Mouse (Mus musculus) forebrain, embryonic 14.5 days (tissue): ENCODE measurements at regions not wholly inside any gene's neighbourhood (a gene's known extent, or its start where the extent isn't known, plus 50 kb on each side); places are given as distances from the start of the nearest gene placed in this dataset.

Experiments
- ATAC-seq: fragments of 200-750 bp; cut with Nextera tagmentation; 2 replicates; pipeline ENCODE4 v1.8.0; 2017; ENCODE audit warnings: mild to moderate bottlenecking, moderate library complexity
- DNase-seq: peaks from one replicate; pipeline ENCODE4 v3.0.0-alpha.2; 2015; ENCODE audit warnings: low spot score
- H3K27ac ChIP-seq: fragments of 300-500 bp; sonication (generic); 2 replicates; pipeline ENCODE4 v1.5.1; 2014; ENCODE audit warnings: low read depth, mild to moderate bottlenecking, control low read depth, low read length, moderate library complexity
- H3K27me3 ChIP-seq: fragments of 300-500 bp; sonication (generic); replicated peaks from 2 replicates; pipeline ENCODE4 v1.6.1; 2014; ENCODE audit warnings: low read length, control low read depth, mixed read lengths; ENCODE audit not compliant: control insufficient read depth, insufficient read depth
- H3K36me3 ChIP-seq: fragments of 300-500 bp; sonication (generic); 2 replicates; pipeline ENCODE4 v1.6.1; 2014; ENCODE audit warnings: low read length, control low read depth; ENCODE audit not compliant: control insufficient read depth, insufficient read depth
- H3K4me1 ChIP-seq: fragments of 300-500 bp; sonication (generic); 2 replicates; pipeline ENCODE4 v1.6.1; 2014; ENCODE audit warnings: antibody characterized with exemption, low read length, control low read depth; ENCODE audit not compliant: control insufficient read depth, insufficient read depth
- H3K4me2 ChIP-seq: fragments of 300-500 bp; sonication (generic); 2 replicates; pipeline ENCODE4 v1.6.1; 2014; ENCODE audit warnings: mild to moderate bottlenecking, control low read depth, low read length
- H3K4me3 ChIP-seq: fragments of 300-500 bp; sonication (generic); 2 replicates; pipeline ENCODE4 v1.5.1; 2014; ENCODE audit warnings: low read depth, low read length, control low read depth
- H3K9ac ChIP-seq: fragments of 300-500 bp; sonication (generic); 2 replicates; pipeline ENCODE4 v1.6.1; 2014; ENCODE audit warnings: mild to moderate bottlenecking, low read length, control low read depth, moderate library complexity
- H3K9me3 ChIP-seq: fragments of 300-500 bp; sonication (generic); replicated peaks from 2 replicates; pipeline ENCODE4 v1.6.1; 2016; ENCODE audit warnings: low read length, control low read depth, mixed read lengths; ENCODE audit not compliant: control insufficient read depth
- WGBS: fragments of 180-500 bp; shearing (Covaris S2); extraction: QIAGEN DNeasy Blood & Tissue Kit; methylation state at CpG from one replicate; pipeline ENCODE4 v1.1.7; 2014; 5-methylcytosine and 5-hydroxymethylcytosine counted together

DNA sequence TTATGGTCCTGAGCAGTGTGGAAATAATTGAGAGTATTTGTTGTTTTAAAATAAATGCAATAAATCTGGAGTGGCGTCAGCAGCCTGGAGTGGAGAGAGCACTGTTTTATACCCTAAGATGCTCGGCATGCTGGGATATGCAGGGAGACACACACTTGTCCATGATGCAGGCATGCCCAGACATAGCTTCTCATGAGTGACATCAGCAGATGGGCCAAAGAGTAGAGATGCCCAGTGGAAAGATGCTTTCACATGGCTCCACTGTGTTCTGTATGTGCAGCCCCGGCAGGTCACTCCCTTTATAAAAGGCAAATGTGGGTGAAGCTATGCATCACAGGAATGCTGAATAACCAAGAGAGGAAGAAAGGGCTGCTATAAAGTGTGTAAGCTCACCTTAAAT is 145.7 kb upstream of the Cdh13 start:
- no peaks in the 10 kb centered on the region for H3K9me3 ChIP-seq
- no peaks in the 10 kb centered on the region for H3K27me3 ChIP-seq
- no peaks in the 10 kb centered on the region; the same call in 1 of the 2 replicates for H3K4me1 ChIP-seq
- ATAC-seq (no peak), DNase-seq (no peak)
- WGBS = 88% methylated on average over 3 of the region's 3 CpGs
- no peaks in the 10 kb centered on the region for H3K36me3 ChIP-seq
- no peak overlapping the region for H3K4me2 ChIP-seq
- no peak overlapping the region for H3K4me3 ChIP-seq
- H3K27ac ChIP-seq = no peak overlapping the region
- H3K9ac ChIP-seq = no peak overlapping the region

- Histone ChIP-seq H3K4me3 (no peak overlapping the region), H3K9ac (no peak overlapping the region), H3K4me1 (no peaks in the 10 kb centered on the region), H3K36me3 (no peaks in the 10 kb centered on the region), H3K9me3 (no peaks in the 10 kb centered on the region), H3K27me3 (no peaks in the 10 kb centered on the region), H3K27ac (no peak overlapping the region), H3K4me2 (no peak overlapping the region)
- 91% methylated on average over 7 of the region's 7 CpGs for WGBS
- ATAC-seq (no peak), DNase-seq (no peak)
Observed at GRCm38 (mm10) chr8:118124993-118125392, 158.5 kb upstream of the Cdh13 start.

- peak; percentile 48 for DNase-seq
Observed at GRCm38 (mm10) chr8:118114253-118114652, 169.3 kb upstream of the Cdh13 start.

DNA sequence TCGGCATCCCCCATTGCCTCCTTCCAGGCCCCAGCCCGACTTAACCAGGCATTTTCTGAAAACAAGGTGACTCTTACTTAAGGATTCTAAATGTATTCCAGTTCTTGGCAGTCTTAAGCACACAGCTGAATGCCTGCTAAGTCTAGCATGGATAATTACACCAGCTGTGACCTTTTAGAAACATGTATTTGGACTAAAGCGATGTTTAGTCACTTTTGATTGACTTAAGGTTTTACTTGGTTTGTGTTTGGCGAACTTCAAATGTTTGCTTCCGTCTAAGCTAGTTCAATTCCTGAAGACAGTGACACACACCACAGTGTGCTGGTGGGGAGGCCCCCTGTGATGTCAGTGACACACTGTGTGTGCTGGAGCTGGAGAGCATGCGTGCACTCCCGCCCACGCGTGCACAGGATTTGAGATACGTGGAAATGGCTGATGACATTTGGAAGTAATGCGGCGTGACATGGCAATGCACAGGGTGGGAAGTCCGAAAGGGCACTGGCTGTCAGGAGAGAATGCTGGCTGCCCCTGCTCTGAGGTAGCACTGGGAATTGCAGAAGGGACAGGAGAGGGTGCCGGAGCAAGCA is 179.0 kb upstream of the Cdh13 start:
- DNase-seq (peak; percentile 74), ATAC-seq (peak; percentile 69)
- H3K27ac ChIP-seq = no peak overlapping the region
- no peaks in the 10 kb centered on the region for H3K9me3 ChIP-seq
- no peak overlapping the region for H3K4me3 ChIP-seq
- no peak overlapping the region for H3K4me2 ChIP-seq
- H3K4me1 ChIP-seq = peaks cover 11% of the 10 kb centered on the region; the same call in 1 of the 2 replicates
- H3K9ac ChIP-seq = no peak overlapping the region
- WGBS = 49% methylated on average over 14 of the region's 14 CpGs
- H3K27me3 ChIP-seq = no peaks in the 10 kb centered on the region
- H3K36me3 ChIP-seq = no peaks in the 10 kb centered on the region

More at GRCm38 (mm10) chr8:118114253-118114652, 169.3 kb upstream of the Cdh13 start:
- peak overlapping the region; percentile 7; the same call in 1 of the 2 replicates for H3K4me2 ChIP-seq
- no peaks in the 10 kb centered on the region for H3K27me3 ChIP-seq
- WGBS = 33% methylated on average over 8 of the region's 8 CpGs
- no peak overlapping the region for H3K9ac ChIP-seq
- peaks cover 2% of the 10 kb centered on the region; the same call in 1 of the 2 replicates for H3K4me1 ChIP-seq
- H3K36me3 ChIP-seq = no peaks in the 10 kb centered on the region
- no peak overlapping the region for H3K27ac ChIP-seq
- H3K4me3 ChIP-seq = no peak overlapping the region
- H3K9me3 ChIP-seq = no peaks in the 10 kb centered on the region
- ATAC-seq = no peak

DNA sequence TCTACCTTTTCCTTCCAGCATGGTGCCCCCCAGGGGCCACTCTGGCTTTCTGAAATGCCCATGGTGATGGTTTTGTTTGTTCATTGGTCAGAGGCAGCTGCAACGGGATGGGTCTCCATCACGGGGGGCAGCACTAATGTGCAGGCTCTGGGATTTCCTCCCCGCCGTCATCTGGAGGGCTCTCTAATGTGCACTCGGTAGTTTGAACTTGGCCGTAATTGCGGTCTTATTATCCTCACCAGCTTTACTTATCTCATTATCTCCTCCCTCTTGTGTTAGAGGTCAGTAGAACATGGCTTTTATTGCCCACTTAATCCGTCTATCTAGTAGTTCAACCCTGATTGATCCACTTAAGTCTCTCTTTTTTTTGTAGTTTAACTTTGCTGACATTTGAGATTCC is 182.2 kb upstream of the Cdh13 start:
- H3K9me3 ChIP-seq = no peaks in the 10 kb centered on the region
- no peaks in the 10 kb centered on the region for H3K36me3 ChIP-seq
- peaks cover 11% of the 10 kb centered on the region; the same call in 1 of the 2 replicates for H3K4me1 ChIP-seq
- H3K27me3 ChIP-seq = no peaks in the 10 kb centered on the region
- DNase-seq (no peak), ATAC-seq (no peak)
- 58% methylated on average over 8 of the region's 8 CpGs for WGBS
- H3K27ac ChIP-seq = no peak overlapping the region
- no peak overlapping the region for H3K4me2 ChIP-seq
- H3K9ac ChIP-seq = no peak overlapping the region
- H3K4me3 ChIP-seq = no peak overlapping the region

DNA sequence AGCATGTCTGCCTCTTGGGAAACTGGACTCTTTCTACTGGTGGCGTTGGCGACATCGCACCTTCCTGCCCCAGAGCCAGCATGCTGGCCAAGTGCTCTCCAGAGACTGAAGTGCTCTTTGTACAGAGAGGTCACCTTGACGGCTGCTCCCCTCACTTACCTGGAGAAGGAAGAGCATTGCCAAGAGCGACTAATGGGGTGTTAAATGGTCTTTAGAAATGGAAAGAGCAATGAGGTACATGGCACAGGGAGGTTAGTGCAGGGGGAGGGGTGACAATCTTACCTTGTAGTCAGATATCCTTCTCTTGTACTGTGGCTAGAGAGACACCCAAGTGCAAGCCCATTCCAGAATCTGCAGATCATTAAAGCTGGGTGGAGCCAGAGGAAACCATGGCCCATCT is 220.8 kb upstream of the Cdh13 start:
- no peak overlapping the region for H3K4me3 ChIP-seq
- no peaks in the 10 kb centered on the region for H3K9me3 ChIP-seq
- H3K9ac ChIP-seq = no peak overlapping the region
- DNase-seq = no peak
- no peaks in the 10 kb centered on the region for H3K4me1 ChIP-seq
- no peak overlapping the region for H3K4me2 ChIP-seq
- ATAC-seq = no peak
- H3K36me3 ChIP-seq = no peaks in the 10 kb centered on the region
- no peaks in the 10 kb centered on the region for H3K27me3 ChIP-seq
- no peak overlapping the region for H3K27ac ChIP-seq
- 80% methylated on average over 5 of the region's 5 CpGs for WGBS

GRCm38 (mm10) chr8:118056781-118057180 is 226.8 kb upstream of the Cdh13 start:
- Histone ChIP-seq H3K36me3 (no peaks in the 10 kb centered on the region), H3K27ac (no peak overlapping the region), H3K4me2 (no peak overlapping the region), H3K9me3 (no peaks in the 10 kb centered on the region), H3K4me1 (no peaks in the 10 kb centered on the region), H3K9ac (no peak overlapping the region), H3K27me3 (no peaks in the 10 kb centered on the region), H3K4me3 (no peak overlapping the region)
- WGBS = 86% methylated on average over 6 of the region's 6 CpGs
- no peak for ATAC-seq
- DNase-seq = no peak

DNA sequence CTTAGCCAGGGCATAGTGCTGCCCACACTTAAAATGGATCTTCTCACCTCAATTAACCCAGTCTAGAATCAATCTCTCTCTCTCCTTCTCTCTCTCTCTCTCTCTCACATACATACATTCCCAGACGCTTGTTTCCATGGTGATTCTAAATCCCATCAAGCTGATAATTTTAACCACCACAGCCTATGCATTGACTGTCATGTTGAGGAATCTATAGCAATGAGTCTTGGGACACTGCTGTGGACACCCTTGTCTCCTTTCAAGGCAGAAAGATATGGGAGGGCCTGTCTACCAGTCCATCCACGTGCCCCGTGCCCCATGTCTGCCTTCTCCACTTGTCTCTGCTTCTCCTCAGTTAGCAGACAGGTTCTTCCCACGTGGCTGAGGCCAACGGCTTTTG is 228.0 kb upstream of the Cdh13 start:
- ATAC-seq (no peak), DNase-seq (no peak)
- Histone ChIP-seq H3K27me3 (no peaks in the 10 kb centered on the region), H3K27ac (no peak overlapping the region), H3K9me3 (no peaks in the 10 kb centered on the region), H3K4me1 (no peaks in the 10 kb centered on the region), H3K36me3 (no peaks in the 10 kb centered on the region), H3K9ac (no peak overlapping the region), H3K4me2 (no peak overlapping the region), H3K4me3 (no peak overlapping the region)
- WGBS = 83% methylated on average over 5 of the region's 5 CpGs

DNA sequence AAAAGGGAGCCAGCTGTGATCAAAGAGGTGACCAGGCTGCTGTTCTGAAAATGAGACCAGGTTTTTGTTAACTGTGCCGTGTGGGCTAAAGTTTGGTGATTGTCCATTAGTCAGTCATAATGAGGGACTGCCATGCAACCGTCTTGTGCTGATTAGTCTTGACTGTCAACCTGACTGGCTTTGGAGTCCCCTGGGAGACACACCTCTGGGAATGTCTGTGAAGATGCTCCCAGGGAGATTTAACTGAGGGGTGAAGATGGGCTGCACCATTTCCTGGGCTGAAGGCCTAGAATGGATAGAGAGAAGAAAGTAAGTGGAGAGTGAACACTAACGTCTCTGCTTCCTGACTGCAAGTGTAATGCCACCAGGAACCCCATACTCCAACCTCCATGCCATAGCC is 233.1 kb upstream of the Cdh13 start:
- Histone ChIP-seq H3K4me2 (no peak overlapping the region), H3K9me3 (no peaks in the 10 kb centered on the region), H3K4me1 (no peaks in the 10 kb centered on the region), H3K27me3 (no peaks in the 10 kb centered on the region), H3K36me3 (no peaks in the 10 kb centered on the region), H3K4me3 (no peak overlapping the region), H3K27ac (no peak overlapping the region), H3K9ac (no peak overlapping the region)
- WGBS = 89% methylated on average over 3 of the region's 3 CpGs
- ATAC-seq = no peak
- no peak for DNase-seq
